Mouse (Mus musculus) cerebellum, postnatal 36 days (tissue): ENCODE results near the gene Slc22a4.
"Not testable (repeated sequence)": the region's sequence is repeated elsewhere in the genome, so short reads cannot be mapped to it uniquely, and the experiment has no call there.

Experiments used
- DNase-seq, 2 experiments: peaks; one replicate each; pipeline ENCODE4 v3.0.0; 2021 to 2022; ENCODE audit warnings: mixed read lengths in 2 of 2

Gene Slc22a4

GRCm38 (mm10) chr11:54004221-54004620, 23.7 kb downstream of the Slc22a4 start:
- DNase-seq = peak in 1 of 2 experiments; percentile 52

GRCm38 (mm10) chr11:54002761-54003717, 24.9 kb downstream of the Slc22a4 start:
- peak; percentile 77 to 82 for DNase-seq

GRCm38 (mm10) chr11:54002147-54002760, 25.6 kb downstream of the Slc22a4 start:
- DNase-seq = peak; percentile 83

- no peak for DNase-seq
These were observed 30.2 kb downstream of the Slc22a4 start for GRCm38 (mm10) chr11:53997661-53998060.

GRCm38 (mm10) chr11:53992264-53992663, 35.6 kb downstream of the Slc22a4 start:
- no peak for DNase-seq

GRCm38 (mm10) chr11:53989232-53989631, 38.7 kb downstream of the Slc22a4 start:
- DNase-seq = no peak

- DNase-seq = no peak
These were observed 39.8 kb downstream of the Slc22a4 start for GRCm38 (mm10) chr11:53988081-53988480.

- DNase-seq = no peak
These were observed 46.5 kb downstream of the Slc22a4 start for GRCm38 (mm10) chr11:53981396-53981795.

GRCm38 (mm10) chr11:53979788-53980621, 47.9 kb downstream of the Slc22a4 start, which contains the start of gene Slc22a21:
Gene Slc22a21 (minus strand): TSS chr11:53980332.
- peak; percentile 21 to 44 for DNase-seq

- not testable (repeated sequence) for DNase-seq
These were observed 48.5 kb downstream of the Slc22a4 start for GRCm38 (mm10) chr11:53979456-53979787.

- no peak for DNase-seq
These were observed 50.2 kb downstream of the Slc22a4 start for GRCm38 (mm10) chr11:53977672-53978071.

- no peak for DNase-seq
These were observed 52.3 kb downstream of the Slc22a4 start for GRCm38 (mm10) chr11:53975559-53975958.

GRCm38 (mm10) chr11:53958984-53959383, 68.9 kb downstream of the Slc22a4 start:
- no peak for DNase-seq

GRCm38 (mm10) chr11:53958176-53958575, 69.7 kb downstream of the Slc22a4 start:
- DNase-seq = peak in 1 of 2 experiments; percentile 4

- DNase-seq = no peak
These were observed 71.3 kb downstream of the Slc22a4 start for GRCm38 (mm10) chr11:53956636-53957035.

- DNase-seq = no peak
These were observed 73.2 kb downstream of the Slc22a4 start for GRCm38 (mm10) chr11:53954653-53955052.

- not testable (repeated sequence) for DNase-seq
These were observed 77.8 kb downstream of the Slc22a4 start for GRCm38 (mm10) chr11:53950133-53950532.
